Mouse (Mus musculus) layer of hippocampus, postnatal 10 days (tissue): ENCODE data around the gene Wdr73. TPM values are rescaled to one million over a fixed set of nuclear protein-coding genes. Genes with fewer than 3 reads are reported as not detected.

ENCODE experiments used
- DNase-seq, 2 experiments: peaks; one replicate each; pipeline ENCODE4 v3.0.0; 2021; ENCODE audit warnings: low spot score in 2 of 2
- total RNA-seq, 2 experiments: library from RNA; stranded (reverse); gene quantifications; 2 replicates each; pipeline ENCODE4 v1.2.3; 2021

The Wdr73 gene
- total RNA-seq, 2 experiments from 2014 or later: 28.4 to 33.4 TPM

DNA sequence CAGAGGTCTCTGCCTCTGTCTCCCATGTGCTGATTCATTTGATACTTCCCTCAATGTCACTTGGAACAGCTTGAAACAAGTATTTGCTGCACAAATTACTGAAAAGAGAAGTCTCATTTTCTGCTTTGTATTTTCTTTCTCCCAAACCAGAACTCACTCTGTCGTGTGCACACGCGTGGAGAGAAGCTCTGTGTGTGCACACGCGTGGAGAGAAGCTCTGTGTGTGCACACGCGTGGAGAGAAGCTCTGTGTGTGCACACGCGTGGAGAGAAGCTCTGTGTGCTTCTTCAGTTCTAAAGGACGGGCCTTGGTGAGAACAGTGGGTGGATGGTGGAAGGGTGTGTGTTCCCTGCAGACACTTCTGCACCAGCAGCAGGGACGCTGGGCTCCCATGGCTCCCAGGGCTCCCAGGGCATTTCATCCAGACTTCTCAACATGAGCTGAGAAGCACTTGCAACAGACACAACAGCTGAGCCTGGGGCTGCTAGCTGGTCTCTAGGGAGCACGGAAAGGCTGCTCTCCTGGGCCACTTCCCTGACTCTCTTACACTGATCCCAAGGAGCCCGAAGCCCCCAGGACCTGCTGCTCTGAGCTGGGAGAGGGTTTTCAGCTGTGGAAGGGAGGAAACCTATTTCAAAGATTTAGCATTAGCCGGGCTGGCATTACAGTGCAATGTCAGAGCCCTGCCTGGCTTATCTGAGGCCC lies 6.1 kb downstream of the Wdr73 start:
- DNase-seq: no peak

DNA sequence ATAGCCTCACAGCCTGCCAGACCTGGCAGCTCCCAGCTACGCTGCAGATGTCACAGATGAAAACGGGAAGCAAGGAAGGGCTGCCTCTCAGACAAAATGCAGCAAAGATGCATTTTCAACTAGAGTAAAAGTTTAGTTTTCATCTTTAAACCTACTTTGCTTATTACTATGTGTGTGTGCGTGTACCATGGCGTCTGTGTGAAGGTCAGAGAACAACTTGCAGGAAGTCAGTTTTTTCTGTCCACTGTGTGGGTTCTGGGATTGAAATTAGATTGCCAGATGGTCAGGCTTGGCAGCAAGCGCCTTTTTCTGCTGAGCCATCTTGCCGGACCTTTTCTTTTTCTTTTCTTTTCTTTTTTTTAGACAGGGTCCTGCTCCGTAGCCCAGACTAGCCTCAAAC lies 6.9 kb downstream of the Wdr73 start:
- DNase-seq: no peak

- DNase-seq: no peak
Observed at GRCm38 (mm10) chr7:80893753-80894129, 7.3 kb downstream of the Wdr73 start.

DNA sequence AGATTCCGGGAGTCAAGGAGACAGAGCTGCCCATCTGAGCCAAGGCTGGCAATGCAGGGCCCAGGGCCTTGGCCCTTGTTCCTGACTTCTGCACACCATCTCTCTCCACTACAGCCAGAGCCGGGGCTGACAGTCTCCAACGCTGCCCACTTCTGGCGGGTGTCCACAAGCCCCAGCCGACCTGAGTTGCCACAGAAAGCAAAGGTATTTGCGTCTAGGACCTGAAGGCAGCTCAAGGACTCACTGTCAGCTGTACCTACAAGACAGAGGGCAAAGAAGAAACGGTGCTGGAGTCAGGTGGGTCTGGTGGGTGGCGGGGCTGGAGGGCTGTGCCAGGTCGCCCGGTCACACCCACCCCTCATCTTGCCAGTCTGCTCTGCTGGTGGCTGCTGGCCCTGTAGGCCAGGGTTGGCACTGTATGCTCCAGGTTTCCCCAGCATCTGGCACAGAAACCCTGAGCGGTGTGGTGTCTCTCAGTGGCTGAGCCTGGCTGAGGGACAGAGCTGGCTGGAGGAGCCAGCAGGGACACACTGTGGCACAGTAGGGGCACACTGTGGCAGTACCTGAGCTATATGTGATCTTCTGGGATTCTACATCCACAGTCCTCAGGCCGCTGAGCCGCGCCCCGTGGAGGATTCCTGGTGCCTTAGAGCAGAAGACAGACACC lies 7.8 kb downstream of the Wdr73 start:
- no peak for DNase-seq

GRCm38 (mm10) chr7:80889841-80890241 lies 11.2 kb downstream of the Wdr73 start:
- DNase-seq: no peak

DNA sequence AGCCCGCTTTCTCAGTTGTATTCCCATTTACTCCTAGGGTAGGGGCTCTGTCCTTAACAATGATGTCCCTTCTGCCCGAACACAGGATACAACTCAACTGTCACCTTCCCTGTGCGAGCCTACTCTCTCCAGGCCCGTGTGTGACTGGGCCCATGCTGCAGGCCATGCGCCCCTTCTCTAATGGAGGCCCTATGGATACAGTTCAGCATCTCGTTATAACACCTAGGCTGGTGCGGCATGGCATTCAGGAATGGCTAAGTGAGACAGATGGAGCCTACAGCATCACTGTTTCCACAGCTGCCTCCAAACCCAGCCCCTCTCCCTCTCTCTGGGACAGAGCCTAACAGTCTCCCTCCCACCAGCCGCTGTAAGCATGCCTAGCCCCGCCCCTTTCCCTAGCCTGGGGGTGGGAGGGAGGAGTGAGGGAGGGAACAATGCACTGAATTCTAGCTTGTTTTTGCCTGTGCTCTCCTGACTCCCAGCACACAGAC lies 12.0 kb downstream of the Wdr73 start:
- peak; percentile 51 to 72 for DNase-seq

DNA sequence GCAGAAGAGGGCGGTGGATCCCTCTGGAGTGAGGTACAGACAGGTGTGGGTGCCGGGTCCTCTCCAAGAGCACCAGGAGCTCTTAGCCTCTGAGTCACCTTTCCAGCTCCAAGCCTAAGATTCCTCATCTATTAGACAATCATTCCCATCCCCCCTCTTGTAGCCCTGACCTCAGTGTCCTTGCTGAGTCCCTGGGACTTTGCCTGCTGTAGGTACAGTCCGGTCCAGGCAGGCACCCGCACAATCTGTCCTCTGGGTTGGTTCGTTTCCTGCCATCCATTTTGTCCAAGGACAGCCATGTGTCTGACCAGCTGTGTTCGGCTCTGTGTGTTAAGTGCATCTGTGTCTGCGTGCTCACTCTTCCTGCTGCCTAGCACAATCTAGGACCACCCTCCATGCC lies 12.5 kb downstream of the Wdr73 start:
- no peak for DNase-seq

DNA sequence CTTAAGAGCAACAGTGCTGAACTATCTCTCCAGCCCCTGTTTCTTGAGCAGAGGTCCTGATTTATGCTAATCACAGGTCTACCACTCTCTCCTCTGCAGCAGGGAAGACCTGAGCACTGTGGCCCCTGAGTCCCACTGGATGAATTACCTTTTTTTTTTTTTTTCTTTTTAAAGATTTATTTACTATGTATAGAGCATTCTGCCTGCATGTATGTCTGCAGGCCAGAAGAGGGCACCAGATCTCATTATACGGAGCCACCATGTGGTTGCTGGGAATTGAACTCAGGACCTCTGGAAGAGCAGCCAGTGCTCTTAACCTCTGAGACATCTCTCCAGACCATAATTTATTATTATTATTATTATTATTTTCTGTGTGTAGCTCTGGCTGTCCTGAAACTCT lies 15.4 kb downstream of the Wdr73 start:
- no peak for DNase-seq

- DNase-seq: peak; percentile 63 to 71
Observed at GRCm38 (mm10) chr7:80882830-80883505, 18.1 kb downstream of the Wdr73 start.

DNA sequence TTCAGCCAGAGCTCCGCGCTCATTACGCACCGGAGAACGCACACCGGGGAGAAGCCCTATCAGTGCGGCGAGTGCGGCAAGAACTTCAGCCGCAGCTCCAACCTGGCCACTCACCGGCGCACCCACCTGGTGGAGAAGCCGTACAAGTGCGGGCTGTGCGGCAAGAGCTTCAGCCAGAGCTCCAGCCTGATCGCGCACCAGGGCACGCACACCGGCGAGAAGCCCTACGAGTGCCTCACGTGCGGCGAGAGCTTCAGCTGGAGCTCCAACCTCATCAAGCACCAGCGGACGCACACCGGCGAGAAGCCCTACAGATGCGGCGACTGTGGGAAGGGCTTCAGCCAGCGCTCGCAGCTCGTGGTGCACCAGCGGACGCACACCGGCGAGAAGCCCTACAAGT lies 25.3 kb downstream of the Wdr73 start:
- no peak for DNase-seq

- DNase-seq: no peak
Observed at GRCm38 (mm10) chr7:80873631-80874030, 27.4 kb downstream of the Wdr73 start.

GRCm38 (mm10) chr7:80873038-80873437 lies 28.0 kb downstream of the Wdr73 start:
- no peak for DNase-seq

GRCm38 (mm10) chr7:80868686-80869085 lies 32.4 kb downstream of the Wdr73 start:
- no peak for DNase-seq

DNA sequence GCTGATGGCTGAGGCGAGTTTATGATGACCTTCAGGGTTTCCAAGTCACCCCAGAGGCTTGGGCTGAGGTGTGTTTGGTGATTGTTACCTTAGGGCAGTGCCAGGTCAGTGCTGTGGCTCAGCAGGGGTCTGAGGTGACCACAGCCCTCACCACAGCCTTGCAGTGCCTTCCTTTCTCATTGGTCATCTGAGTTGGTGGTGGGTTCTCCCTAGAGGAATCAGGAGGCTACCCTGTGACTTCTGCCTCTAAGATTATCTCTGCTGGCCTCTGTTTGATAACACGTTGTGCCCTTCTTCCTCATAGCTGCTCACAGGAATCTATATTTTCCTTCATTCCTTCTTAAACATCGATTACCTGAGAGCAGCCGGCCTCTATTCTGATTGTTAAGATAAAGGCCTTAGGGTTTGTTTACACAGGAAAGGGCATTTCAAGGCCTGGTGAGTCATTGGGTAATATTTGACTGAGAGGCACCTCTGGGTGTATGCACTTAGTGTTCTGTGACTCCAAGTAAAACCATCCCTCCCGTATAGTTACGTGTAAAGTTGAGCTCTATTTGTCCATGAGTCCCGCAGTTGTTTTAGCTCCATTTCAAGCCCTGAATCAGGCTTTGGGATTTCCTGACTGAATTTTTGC lies 34.4 kb downstream of the Wdr73 start:
- DNase-seq: no peak

DNA sequence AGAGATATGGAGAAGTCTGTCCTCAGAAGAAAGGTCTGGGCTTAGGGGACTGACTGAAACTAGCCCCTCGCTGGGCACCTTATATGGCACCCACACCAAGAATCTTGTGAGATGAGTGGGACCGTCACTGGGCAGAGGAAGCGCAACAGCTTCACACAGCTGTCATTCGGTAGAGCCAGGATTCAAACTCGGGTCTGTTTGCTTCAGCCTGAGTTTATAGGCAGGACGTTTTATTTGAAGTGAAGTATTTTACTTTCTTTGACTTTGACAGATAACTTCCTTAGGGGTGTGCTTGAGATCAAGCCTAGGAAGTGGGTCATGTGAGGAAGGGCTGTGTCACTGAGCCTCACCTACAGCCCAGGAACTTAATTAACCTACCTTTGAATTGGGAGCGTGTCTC lies 35.5 kb downstream of the Wdr73 start:
- DNase-seq: no peak

GRCm38 (mm10) chr7:80864831-80865230 lies 36.2 kb downstream of the Wdr73 start:
- DNase-seq: no peak

DNA sequence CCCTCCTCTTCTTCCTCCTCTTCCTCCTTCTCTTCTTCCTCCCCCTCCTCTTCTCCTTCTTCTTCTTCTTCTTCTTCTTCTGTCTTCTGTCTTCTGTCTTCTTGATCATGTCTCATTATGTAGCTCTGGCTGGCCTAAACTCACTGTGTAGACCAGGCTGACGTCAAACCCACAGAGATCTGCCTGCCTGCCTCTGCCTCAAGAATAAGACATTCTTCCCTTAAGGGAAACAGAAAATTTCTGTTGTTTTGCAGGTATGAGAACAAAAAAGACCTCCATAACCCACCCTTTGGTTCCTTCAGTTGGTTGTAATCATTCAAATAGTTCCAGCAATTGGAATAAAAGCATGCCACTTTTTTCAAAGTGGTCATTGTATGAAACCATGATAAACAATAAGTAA lies 36.9 kb downstream of the Wdr73 start:
- DNase-seq: no peak

DNA sequence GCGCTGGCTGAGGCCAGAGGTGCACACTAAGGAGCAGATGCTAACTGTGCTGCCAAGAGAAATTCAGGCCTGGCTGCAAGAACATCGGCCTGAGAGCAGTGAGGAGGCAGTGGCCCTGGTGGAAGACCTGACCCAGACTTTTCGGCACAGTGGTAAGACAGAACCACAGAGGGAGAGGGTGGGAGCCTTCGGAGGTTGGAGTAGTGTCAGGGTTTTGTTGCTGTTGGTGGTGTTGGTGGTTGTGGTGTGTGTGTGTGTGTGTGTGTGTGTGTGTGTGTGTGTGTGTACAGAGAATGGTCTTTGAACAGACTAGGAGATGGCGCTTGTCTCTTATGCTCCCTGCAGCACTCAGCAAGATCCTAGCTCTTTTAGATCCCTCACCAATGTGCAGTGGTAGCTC lies 37.5 kb downstream of the Wdr73 start:
- DNase-seq: no peak

DNA sequence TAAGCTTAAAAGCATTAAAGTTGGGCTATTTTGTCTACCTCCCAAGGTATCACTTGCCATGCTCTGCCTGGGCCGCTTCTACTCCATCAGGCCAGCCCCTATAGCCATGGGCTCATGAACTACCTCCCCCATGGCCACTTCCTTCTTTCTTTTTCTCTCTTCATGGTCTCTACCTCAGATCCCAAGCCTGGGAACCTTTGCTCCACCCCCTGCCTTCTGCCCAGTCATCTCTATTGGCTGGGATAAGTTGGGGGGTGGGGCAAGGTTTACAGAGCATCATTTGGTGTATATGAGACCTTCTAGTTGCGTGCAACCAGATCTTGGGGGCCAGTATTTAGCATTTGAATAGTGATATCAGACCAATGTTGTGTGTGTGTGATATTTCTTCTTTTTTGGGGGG lies 38.6 kb downstream of the Wdr73 start:
- DNase-seq: no peak

GRCm38 (mm10) chr7:80860729-80861274 lies 40.3 kb downstream of the Wdr73 start, which contains the start of gene Zscan2:
Zscan2 (plus strand) TSS chr7:80860920.
- DNase-seq: peak; percentile 85 to 88

DNA sequence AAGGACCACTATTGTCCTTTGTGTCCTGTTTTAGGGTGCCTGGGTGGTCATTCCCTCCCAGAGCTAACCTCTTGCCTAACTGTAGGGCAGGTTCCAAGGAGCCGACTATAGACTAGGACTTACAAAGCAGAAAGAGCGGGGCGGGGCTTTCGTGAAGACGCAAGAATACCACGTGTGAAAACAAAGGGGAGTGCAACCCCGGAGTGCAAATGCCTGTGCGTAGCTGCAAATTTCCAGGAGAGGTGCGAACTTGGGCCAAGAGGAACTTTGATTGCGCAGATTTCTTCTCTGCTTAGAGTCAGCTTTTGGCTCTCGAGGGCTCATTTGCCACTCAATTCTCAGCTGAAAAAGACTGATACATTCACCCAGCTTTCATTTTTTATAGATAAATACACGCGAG lies 40.8 kb downstream of the Wdr73 start:
- peak; percentile 41 to 52 for DNase-seq
